ENCODE assay signal across 16 mouse cellular contexts in the genomic region with DNA sequence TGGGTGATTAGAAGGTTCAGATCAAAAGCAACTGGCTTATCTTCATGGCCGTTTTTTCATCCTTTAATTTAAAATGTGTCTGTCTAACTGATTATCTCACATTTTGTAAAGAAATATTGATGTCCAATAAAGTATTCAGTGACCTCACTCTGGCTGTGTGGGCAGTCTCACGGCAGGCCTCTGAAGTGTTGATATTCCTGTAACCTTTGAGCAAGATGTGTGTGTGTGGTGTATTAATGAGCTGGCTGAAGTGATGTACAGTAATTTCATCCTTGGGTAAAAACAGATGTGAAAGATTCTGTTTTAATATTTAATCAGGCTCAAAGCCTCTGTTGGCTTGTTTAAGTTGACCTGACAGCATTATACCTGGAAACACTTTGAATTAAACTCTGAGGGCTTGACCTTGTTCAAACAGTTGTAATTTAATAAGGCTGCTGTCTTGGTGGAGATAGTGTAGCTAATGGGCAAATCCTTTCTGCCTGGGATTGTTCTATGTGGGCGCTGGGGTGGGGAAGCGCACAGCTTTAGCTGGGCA.
"Had no signal": no experiment of that assay in that cellular context is flagged by ENCODE, and none has a peak within 500 bp of the region (broad histone marks: within the 10 kb centered on the region; RNA-seq: fewer than 3 reads in every experiment).

No protein-coding gene starts in this region.

- DNase-seq: kidney, adult 11 months; kidney, adult 8-10 months; kidney, postnatal 14 days; layer of hippocampus, postnatal 36 days; lung, adult 18-20 months; lung, postnatal 10 days; lung, postnatal 36 days; thymus, adult 18-20 months; thymus, postnatal 36 days had no signal

- H3K9ac ChIP-seq: intestine, embryonic 15.5 days; liver, embryonic 14.5 days; lung, embryonic 15.5 days; neural tube, embryonic 12.5 days had no signal

- ATAC-seq: intestine, embryonic 15.5 days had no signal

- H3K4me3 ChIP-seq: intestine, embryonic 15.5 days; left cerebral cortex, adult 2 months; lung, embryonic 15.5 days; megakaryocyte, embryonic 14.5 days; neural tube, embryonic 12.5 days had no signal

- H3K9me3 ChIP-seq: intestine, embryonic 15.5 days; lung, embryonic 15.5 days; megakaryocyte, embryonic 14.5 days; neural tube, embryonic 12.5 days had no signal

- H3K27me3 ChIP-seq: intestine, embryonic 15.5 days; lung, embryonic 15.5 days; megakaryocyte, embryonic 14.5 days; neural tube, embryonic 12.5 days had no signal

- H3K27ac ChIP-seq: intestine, embryonic 15.5 days; left cerebral cortex, adult 2 months; liver, embryonic 14.5 days; lung, embryonic 15.5 days; neural tube, embryonic 12.5 days had no signal

- H3K36me3 ChIP-seq: intestine, embryonic 15.5 days; lung, embryonic 15.5 days; neural tube, embryonic 12.5 days had no signal

- H3K4me2 ChIP-seq: intestine, embryonic 15.5 days; liver, embryonic 11.5 days; lung, embryonic 15.5 days; neural tube, embryonic 12.5 days had no signal
